Mouse (Mus musculus) lung, postnatal 0 days (tissue): Measurements from ENCODE around the gene Comt.

Experiments
- CTCF ChIP-seq: IDR thresholded peaks from 2 replicates; pipeline ENCODE4 v1.5.1; 2016; ENCODE audit warnings: antibody characterized with exemption, mild to moderate bottlenecking
- EP300 ChIP-seq: IDR thresholded peaks from 2 replicates; pipeline ENCODE4 v1.6.1; 2016; ENCODE audit warnings: antibody characterized with exemption, mild to moderate bottlenecking, control low read depth

- TF ChIP-seq EP300 (peak; percentile 81), CTCF (no peak)
These were observed 10.4 kb downstream of the Comt start for GRCm38 (mm10) chr16:18416094-18416761.
